Mouse (Mus musculus): ENCODE measurements around the gene Atrnl1. TPM values are rescaled to one million over a fixed set of nuclear protein-coding genes. Genes with fewer than 3 reads are reported as not detected.

The Atrnl1 gene
- total RNA-seq, 1 experiment from 2014 or later: 8.1 TPM

- ATAC-seq (replicated peaks in 1 of 2; ENCODE audit: insufficient read depth in 1 of 2, low FRiP score in 2 of 2, low TSS enrichment in 1 of 2, low read depth in 1 of 2, poor library complexity in 2 of 2, severe bottlenecking in 2 of 2): no peak
Measured at GRCm38 (mm10) chr19:57958726-57959125, 347.9 kb downstream of the Atrnl1 start.

GRCm38 (mm10) chr19:57961321-57961720 lies 350.5 kb downstream of the Atrnl1 start:
- ATAC-seq (replicated peaks in 1 of 2; ENCODE audit: insufficient read depth in 1 of 2, low FRiP score in 2 of 2, low TSS enrichment in 1 of 2, low read depth in 1 of 2, poor library complexity in 2 of 2, severe bottlenecking in 2 of 2): no peak

GRCm38 (mm10) chr19:57961738-57962640 lies 351.2 kb downstream of the Atrnl1 start:
- ATAC-seq (replicated peaks in 1 of 2; ENCODE audit: insufficient read depth in 1 of 2, low FRiP score in 2 of 2, low TSS enrichment in 1 of 2, low read depth in 1 of 2, poor library complexity in 2 of 2, severe bottlenecking in 2 of 2): no peak

- ATAC-seq (replicated peaks in 1 of 2; ENCODE audit: insufficient read depth in 1 of 2, low FRiP score in 2 of 2, low TSS enrichment in 1 of 2, low read depth in 1 of 2, poor library complexity in 2 of 2, severe bottlenecking in 2 of 2): no peak
Measured at GRCm38 (mm10) chr19:57963874-57964273, 353.0 kb downstream of the Atrnl1 start.

- no peak for ATAC-seq (replicated peaks in 1 of 2; ENCODE audit: insufficient read depth in 1 of 2, low FRiP score in 2 of 2, low TSS enrichment in 1 of 2, low read depth in 1 of 2, poor library complexity in 2 of 2, severe bottlenecking in 2 of 2)
Measured at GRCm38 (mm10) chr19:57969766-57970165, 358.9 kb downstream of the Atrnl1 start.

GRCm38 (mm10) chr19:57970342-57970895 lies 359.6 kb downstream of the Atrnl1 start:
- ATAC-seq (replicated peaks in 1 of 2; ENCODE audit: insufficient read depth in 1 of 2, low FRiP score in 2 of 2, low TSS enrichment in 1 of 2, low read depth in 1 of 2, poor library complexity in 2 of 2, severe bottlenecking in 2 of 2): no peak

GRCm38 (mm10) chr19:57975201-57975600 lies 364.4 kb downstream of the Atrnl1 start:
- ATAC-seq (replicated peaks in 1 of 2; ENCODE audit: insufficient read depth in 1 of 2, low FRiP score in 2 of 2, low TSS enrichment in 1 of 2, low read depth in 1 of 2, poor library complexity in 2 of 2, severe bottlenecking in 2 of 2): no peak

- no peak for ATAC-seq (replicated peaks in 1 of 2; ENCODE audit: insufficient read depth in 1 of 2, low FRiP score in 2 of 2, low TSS enrichment in 1 of 2, low read depth in 1 of 2, poor library complexity in 2 of 2, severe bottlenecking in 2 of 2)
Measured at GRCm38 (mm10) chr19:57985918-57986900, 375.4 kb downstream of the Atrnl1 start.

GRCm38 (mm10) chr19:57987696-57988393 lies 377.0 kb downstream of the Atrnl1 start:
- ATAC-seq (replicated peaks in 1 of 2; ENCODE audit: insufficient read depth in 1 of 2, low FRiP score in 2 of 2, low TSS enrichment in 1 of 2, low read depth in 1 of 2, poor library complexity in 2 of 2, severe bottlenecking in 2 of 2): no peak

- ATAC-seq (replicated peaks in 1 of 2; ENCODE audit: insufficient read depth in 1 of 2, low FRiP score in 2 of 2, low TSS enrichment in 1 of 2, low read depth in 1 of 2, poor library complexity in 2 of 2, severe bottlenecking in 2 of 2): no peak
Measured at GRCm38 (mm10) chr19:57988559-57989093, 377.8 kb downstream of the Atrnl1 start.

- ATAC-seq (replicated peaks in 1 of 2; ENCODE audit: insufficient read depth in 1 of 2, low FRiP score in 2 of 2, low TSS enrichment in 1 of 2, low read depth in 1 of 2, poor library complexity in 2 of 2, severe bottlenecking in 2 of 2): no peak
Measured at GRCm38 (mm10) chr19:57991099-57991760, 380.4 kb downstream of the Atrnl1 start.

GRCm38 (mm10) chr19:57994174-57994833 lies 383.5 kb downstream of the Atrnl1 start:
- ATAC-seq (replicated peaks in 1 of 2; ENCODE audit: insufficient read depth in 1 of 2, low FRiP score in 2 of 2, low TSS enrichment in 1 of 2, low read depth in 1 of 2, poor library complexity in 2 of 2, severe bottlenecking in 2 of 2): peak; percentile 64 to 68

- no peak for ATAC-seq (replicated peaks in 1 of 2; ENCODE audit: insufficient read depth in 1 of 2, low FRiP score in 2 of 2, low TSS enrichment in 1 of 2, low read depth in 1 of 2, poor library complexity in 2 of 2, severe bottlenecking in 2 of 2)
Measured at GRCm38 (mm10) chr19:57995015-57995414, 384.2 kb downstream of the Atrnl1 start.

- ATAC-seq (replicated peaks in 1 of 2; ENCODE audit: insufficient read depth in 1 of 2, low FRiP score in 2 of 2, low TSS enrichment in 1 of 2, low read depth in 1 of 2, poor library complexity in 2 of 2, severe bottlenecking in 2 of 2): no peak
Measured at GRCm38 (mm10) chr19:57997961-57998360, 387.1 kb downstream of the Atrnl1 start.

- no peak for ATAC-seq (replicated peaks in 1 of 2; ENCODE audit: insufficient read depth in 1 of 2, low FRiP score in 2 of 2, low TSS enrichment in 1 of 2, low read depth in 1 of 2, poor library complexity in 2 of 2, severe bottlenecking in 2 of 2)
Measured at GRCm38 (mm10) chr19:58011636-58012035, 400.8 kb downstream of the Atrnl1 start.

- no peak for ATAC-seq (replicated peaks in 1 of 2; ENCODE audit: insufficient read depth in 1 of 2, low FRiP score in 2 of 2, low TSS enrichment in 1 of 2, low read depth in 1 of 2, poor library complexity in 2 of 2, severe bottlenecking in 2 of 2)
Measured at GRCm38 (mm10) chr19:58015741-58016140, 404.9 kb downstream of the Atrnl1 start.
